Mouse (Mus musculus) stomach, embryonic 15.5 days (tissue): ENCODE data around the gene Tjp3. TPM values are rescaled to one million over a fixed set of nuclear protein-coding genes. Genes with fewer than 3 reads are reported as not detected.
A peak's percentile ranks its signal among the peaks of the same experiment; 100 is the strongest.

Experiments
- ATAC-seq: fragments of 200-750 bp; cut with Nextera tagmentation; 2 replicates; pipeline ENCODE4 v1.8.0; 2017; ENCODE audit warnings: low read depth, moderate number of reproducible peaks, moderate TSS enrichment; ENCODE audit not compliant: insufficient read depth, low FRiP score
- H3K27ac ChIP-seq: fragments of 300-500 bp; sonication (generic); 2 replicates; pipeline ENCODE4 v1.5.1; 2015; ENCODE audit warnings: mild to moderate bottlenecking, inconsistent platforms
- H3K27me3 ChIP-seq: fragments of 300-500 bp; sonication (generic); replicated peaks from 2 replicates; pipeline ENCODE4 v1.6.1; 2015; ENCODE audit warnings: inconsistent platforms
- H3K36me3 ChIP-seq: fragments of 300-500 bp; sonication (generic); 2 replicates; pipeline ENCODE4 v1.6.1; 2015; ENCODE audit warnings: inconsistent platforms
- H3K4me1 ChIP-seq: fragments of 300-500 bp; sonication (generic); 2 replicates; pipeline ENCODE4 v1.6.1; 2015; ENCODE audit warnings: inconsistent platforms
- H3K4me2 ChIP-seq: fragments of 300-500 bp; sonication (generic); 2 replicates; pipeline ENCODE4 v1.6.1; 2015; ENCODE audit warnings: mild to moderate bottlenecking, inconsistent platforms
- H3K4me3 ChIP-seq: fragments of 300-500 bp; sonication (generic); replicated peaks from 2 replicates; pipeline ENCODE4 v1.5.1; 2015; ENCODE audit warnings: inconsistent platforms
- H3K9ac ChIP-seq: fragments of 300-500 bp; sonication (generic); 2 replicates; pipeline ENCODE4 v1.6.1; 2015; ENCODE audit warnings: inconsistent platforms
- H3K9me3 ChIP-seq: fragments of 300-500 bp; sonication (generic); 2 replicates; pipeline ENCODE4 v1.6.1; 2016; ENCODE audit warnings: inconsistent platforms
- WGBS: fragments of 180-500 bp; shearing (Covaris S2); methylation state at CpG from one replicate; pipeline ENCODE4 v1.1.7; 2015; 5-methylcytosine and 5-hydroxymethylcytosine counted together
- polyA plus RNA-seq: library from polyadenylated mRNA; unstranded; fragments of >200 nt; fragmentation: Nextera tagmentation; extraction: Ambion mirVana; gene quantifications from 2 replicates; pipeline ENCODE4 v1.2.1, GENCODE M21; 2015

Gene Tjp3
- polyA plus RNA-seq, 1 experiment from 2014 or later, result 32.6 TPM

DNA sequence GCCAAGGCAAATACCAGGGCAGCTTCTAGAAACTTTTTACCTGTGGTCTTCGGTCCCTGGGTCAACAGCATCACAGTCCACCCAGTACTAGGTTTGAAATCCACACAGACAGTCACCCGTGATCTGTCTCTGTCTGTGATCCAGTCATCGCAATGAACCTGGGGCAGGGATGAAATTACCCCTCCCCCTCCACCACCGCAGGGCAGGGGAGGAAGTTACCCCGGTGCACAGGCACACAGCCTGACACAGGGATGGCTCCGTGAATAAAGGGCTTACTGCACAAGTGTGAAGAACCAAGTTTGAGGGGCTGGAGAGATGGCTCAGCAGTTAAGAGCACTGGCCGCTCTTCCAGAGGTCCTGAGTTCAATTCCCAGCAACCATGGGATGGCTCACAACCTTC lies 12.4 kb upstream of the Tjp3 start:
- no peak overlapping the region for H3K9ac ChIP-seq
- no peak overlapping the region for H3K4me3 ChIP-seq
- WGBS, result 65% methylated on average over 7 of the region's 7 CpGs
- no peaks in the 10 kb centered on the region for H3K9me3 ChIP-seq
- H3K4me2 ChIP-seq, result no peak overlapping the region
- H3K27me3 ChIP-seq, result no peaks in the 10 kb centered on the region
- no peak for ATAC-seq
- H3K27ac ChIP-seq, result 0 out of 2 replicates have a peak overlapping the region, but pooled peaks have one; percentile 52
- H3K4me1 ChIP-seq, result peaks cover 35% of the 10 kb centered on the region
- H3K36me3 ChIP-seq, result peaks cover 32% of the 10 kb centered on the region

DNA sequence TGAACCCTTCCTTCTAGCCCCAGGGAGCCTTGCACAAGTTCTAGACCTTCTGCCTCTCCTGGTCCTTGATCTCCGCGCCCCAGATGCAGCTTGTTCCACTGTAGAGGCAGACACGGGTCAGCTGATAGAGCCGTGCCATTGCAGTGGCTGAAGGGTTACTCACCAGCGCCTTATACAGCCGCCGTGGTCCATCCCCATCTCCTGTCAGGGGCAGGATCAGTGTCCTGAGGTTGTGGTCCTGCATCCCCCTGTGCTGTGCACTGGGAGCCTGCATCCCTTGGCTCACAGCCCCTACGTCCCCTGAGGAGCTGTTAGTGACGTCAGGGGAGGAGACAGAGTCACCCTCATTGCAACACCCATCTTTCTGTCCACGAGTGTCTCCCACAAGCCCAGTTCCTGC lies 11.9 kb upstream of the Tjp3 start:
- H3K27ac ChIP-seq, result peak overlapping the region; percentile 52; the same call in 1 of the 2 replicates
- H3K9ac ChIP-seq, result no peak overlapping the region

DNA sequence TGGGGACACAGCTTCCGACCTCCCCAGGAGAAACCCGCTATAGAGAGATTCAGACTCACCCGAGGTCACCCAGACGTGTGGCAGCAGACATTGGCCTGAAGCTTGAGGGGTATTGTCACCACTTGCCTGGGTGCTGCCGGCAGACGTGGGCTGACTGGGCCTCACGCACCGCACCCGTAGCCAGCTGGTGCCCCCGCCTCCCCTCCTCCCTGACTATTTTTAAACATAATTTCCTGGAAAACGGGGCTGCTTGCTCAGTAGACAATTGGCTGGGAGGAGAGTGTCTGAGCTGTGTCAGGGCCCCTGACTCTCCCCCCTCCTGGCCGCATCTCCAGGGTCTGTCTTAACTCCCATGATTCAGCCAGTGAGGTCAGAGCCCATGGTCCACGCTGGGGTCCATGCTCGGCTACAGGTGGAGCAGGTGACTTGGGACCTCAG lies 11.4 kb upstream of the Tjp3 start:
- H3K27me3 ChIP-seq, result no peaks in the 10 kb centered on the region
- no peak overlapping the region for H3K9ac ChIP-seq
- ATAC-seq, result no peak; the same call in 1 of the 2 replicates
- peaks cover 22% of the 10 kb centered on the region for H3K36me3 ChIP-seq
- H3K4me1 ChIP-seq, result peaks cover 35% of the 10 kb centered on the region
- H3K27ac ChIP-seq, result peak overlapping the region; percentile 52
- no peak overlapping the region for H3K4me3 ChIP-seq
- 31% methylated on average over 14 of the region's 14 CpGs for WGBS
- H3K9me3 ChIP-seq, result no peaks in the 10 kb centered on the region
- H3K4me2 ChIP-seq, result peak overlapping the region; percentile 17

More for the DNA sequence above, 11.9 kb upstream of the Tjp3 start:
- Histone ChIP-seq H3K36me3 (peaks cover 27% of the 10 kb centered on the region), H3K4me1 (peaks cover 35% of the 10 kb centered on the region), H3K4me3 (no peak overlapping the region), H3K27me3 (no peaks in the 10 kb centered on the region), H3K4me2 (0 out of 2 replicates have a peak overlapping the region, but pooled peaks have one; percentile 17), H3K9me3 (no peaks in the 10 kb centered on the region)
- no peak for ATAC-seq
- whole genome bisulfite sequencing, result 66% methylated on average over 10 of the region's 10 CpGs

DNA sequence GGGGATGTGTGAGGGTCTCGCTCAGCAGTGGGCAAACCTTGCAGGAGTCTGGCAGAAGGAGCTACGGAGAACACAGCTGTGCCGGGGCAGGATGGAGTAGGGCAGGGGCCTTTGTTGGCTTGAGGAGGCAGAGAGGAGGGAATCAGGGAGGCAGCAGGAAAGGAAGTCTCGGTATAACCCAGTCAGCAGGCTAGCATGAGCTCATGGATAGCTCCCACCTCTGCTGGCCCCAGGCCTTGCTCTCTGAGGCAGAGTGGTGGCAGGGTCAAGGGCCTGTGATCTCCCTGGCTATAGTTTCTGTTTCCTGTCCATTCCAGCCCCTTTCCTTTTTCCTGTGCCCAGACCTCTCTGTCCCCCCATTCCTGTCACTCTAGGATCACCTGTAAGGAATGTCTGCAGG lies 10.9 kb upstream of the Tjp3 start:
- H3K9ac ChIP-seq, result 0 out of 2 replicates have a peak overlapping the region, but pooled peaks have one; percentile 2
- no peak for ATAC-seq
- H3K27me3 ChIP-seq, result no peaks in the 10 kb centered on the region
- H3K9me3 ChIP-seq, result no peaks in the 10 kb centered on the region
- peak overlapping the region; percentile 17; the same call in 1 of the 2 replicates for H3K4me2 ChIP-seq
- peaks cover 38% of the 10 kb centered on the region for H3K4me1 ChIP-seq
- no peak overlapping the region for H3K4me3 ChIP-seq
- WGBS, result 67% methylated on average over 4 of the region's 4 CpGs
- H3K27ac ChIP-seq, result peak overlapping the region; percentile 52; the same call in 1 of the 2 replicates
- peaks cover 17% of the 10 kb centered on the region for H3K36me3 ChIP-seq

DNA sequence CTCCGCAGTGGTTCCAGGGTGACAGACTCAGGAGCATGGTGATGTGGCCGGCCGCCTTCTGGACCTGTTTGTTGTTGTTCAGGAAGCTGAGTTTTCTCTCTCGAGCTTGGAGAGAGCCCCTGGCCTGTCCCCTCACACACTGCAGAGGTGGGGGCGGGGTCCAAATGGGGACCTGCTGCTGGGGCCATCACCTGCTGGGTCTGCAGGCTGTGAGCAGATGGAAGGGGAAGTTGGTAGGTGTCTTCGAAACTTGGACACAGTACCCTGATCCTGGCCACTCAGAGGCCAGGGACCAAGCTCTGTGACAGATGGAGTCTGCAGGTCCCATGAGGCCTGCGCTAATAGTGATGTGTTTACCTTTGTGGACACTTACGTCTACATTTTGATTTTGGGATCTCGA lies 9.9 kb upstream of the Tjp3 start:
- Histone ChIP-seq H3K27ac (no peak overlapping the region), H3K4me2 (no peak overlapping the region), H3K4me3 (no peak overlapping the region), H3K27me3 (no peaks in the 10 kb centered on the region), H3K36me3 (peaks cover 8% of the 10 kb centered on the region; the same call in 1 of the 2 replicates), H3K9me3 (no peaks in the 10 kb centered on the region), H3K4me1 (peaks cover 39% of the 10 kb centered on the region), H3K9ac (no peak overlapping the region)
- 69% methylated on average over 9 of the region's 9 CpGs for WGBS
- ATAC-seq, result no peak

DNA sequence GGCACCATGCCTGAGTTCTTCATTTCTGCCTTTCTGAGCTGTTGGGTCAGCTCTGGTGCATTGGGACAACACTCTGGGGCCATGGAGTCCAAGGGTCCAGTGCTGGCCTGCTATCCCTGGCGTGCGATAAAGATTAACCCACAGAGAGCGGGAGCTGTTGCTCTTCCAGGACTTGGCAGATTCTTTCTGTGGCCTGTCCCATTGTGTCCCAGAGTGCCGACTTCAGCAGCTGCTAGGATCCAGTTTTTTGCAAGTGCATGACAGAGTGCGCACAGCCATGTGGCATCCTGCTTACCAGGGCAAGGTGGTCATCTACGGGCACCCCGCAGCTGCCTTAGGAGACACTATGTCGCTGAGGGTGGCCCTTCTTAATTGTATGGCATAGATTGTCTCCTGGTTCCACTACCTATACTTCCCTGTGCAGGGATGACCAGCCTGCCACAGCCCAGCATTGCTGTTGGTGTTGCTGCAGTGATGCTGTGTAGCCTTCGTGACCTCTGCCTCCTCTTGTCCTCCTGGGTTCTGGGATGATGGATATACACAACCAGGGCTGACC lies 9.0 kb upstream of the Tjp3 start:
- ATAC-seq, result no peak
- Histone ChIP-seq H3K27ac (no peak overlapping the region), H3K4me1 (peaks cover 42% of the 10 kb centered on the region), H3K27me3 (no peaks in the 10 kb centered on the region), H3K4me2 (no peak overlapping the region), H3K4me3 (no peak overlapping the region), H3K9me3 (no peaks in the 10 kb centered on the region), H3K9ac (no peak overlapping the region), H3K36me3 (no peaks in the 10 kb centered on the region)
- 66% methylated on average over 9 of the region's 9 CpGs for WGBS

DNA sequence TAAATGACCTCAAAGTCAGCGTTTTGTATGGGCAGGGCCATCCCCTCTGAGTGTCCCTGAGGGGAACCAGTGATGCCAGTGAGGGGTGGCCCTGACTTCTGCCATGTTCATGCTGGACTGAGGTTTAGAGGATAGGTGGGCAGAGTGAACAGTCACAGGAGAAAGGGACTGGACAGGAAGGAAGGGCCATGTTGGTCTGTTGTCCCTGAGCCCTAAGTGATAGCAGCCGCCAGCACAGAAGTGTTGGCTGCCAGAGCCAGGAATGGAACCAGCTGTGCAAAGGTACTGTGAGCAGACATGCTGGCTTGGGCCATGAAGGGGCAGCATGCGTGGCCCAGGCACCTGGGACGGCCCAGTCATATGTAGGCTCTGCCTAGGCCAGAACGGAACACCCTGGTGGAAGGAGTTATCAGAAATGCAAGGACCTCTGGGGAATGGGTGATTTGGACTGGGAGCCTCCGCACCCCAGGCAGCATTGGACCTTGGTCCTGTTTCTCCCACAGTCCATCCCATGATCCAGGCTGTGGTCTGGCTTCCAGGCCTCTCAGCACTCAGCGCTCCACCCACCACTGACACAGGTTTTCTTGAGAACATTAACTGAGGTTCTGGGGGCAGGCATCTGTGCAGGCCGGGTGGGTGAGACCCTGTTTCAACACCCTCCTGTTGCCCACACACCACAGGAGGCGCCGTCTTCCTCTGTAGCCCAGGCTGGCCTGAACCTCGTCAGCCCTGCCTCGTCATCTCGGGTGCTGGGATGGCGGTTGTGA lies 8.4 kb upstream of the Tjp3 start:
- no peak overlapping the region for H3K27ac ChIP-seq
- no peaks in the 10 kb centered on the region for H3K36me3 ChIP-seq
- no peak for ATAC-seq
- no peaks in the 10 kb centered on the region for H3K27me3 ChIP-seq
- H3K9ac ChIP-seq, result no peak overlapping the region
- H3K4me2 ChIP-seq, result no peak overlapping the region
- H3K4me3 ChIP-seq, result no peak overlapping the region
- no peaks in the 10 kb centered on the region for H3K9me3 ChIP-seq
- WGBS, result 84% methylated on average over 14 of the region's 14 CpGs
- peaks cover 47% of the 10 kb centered on the region for H3K4me1 ChIP-seq

DNA sequence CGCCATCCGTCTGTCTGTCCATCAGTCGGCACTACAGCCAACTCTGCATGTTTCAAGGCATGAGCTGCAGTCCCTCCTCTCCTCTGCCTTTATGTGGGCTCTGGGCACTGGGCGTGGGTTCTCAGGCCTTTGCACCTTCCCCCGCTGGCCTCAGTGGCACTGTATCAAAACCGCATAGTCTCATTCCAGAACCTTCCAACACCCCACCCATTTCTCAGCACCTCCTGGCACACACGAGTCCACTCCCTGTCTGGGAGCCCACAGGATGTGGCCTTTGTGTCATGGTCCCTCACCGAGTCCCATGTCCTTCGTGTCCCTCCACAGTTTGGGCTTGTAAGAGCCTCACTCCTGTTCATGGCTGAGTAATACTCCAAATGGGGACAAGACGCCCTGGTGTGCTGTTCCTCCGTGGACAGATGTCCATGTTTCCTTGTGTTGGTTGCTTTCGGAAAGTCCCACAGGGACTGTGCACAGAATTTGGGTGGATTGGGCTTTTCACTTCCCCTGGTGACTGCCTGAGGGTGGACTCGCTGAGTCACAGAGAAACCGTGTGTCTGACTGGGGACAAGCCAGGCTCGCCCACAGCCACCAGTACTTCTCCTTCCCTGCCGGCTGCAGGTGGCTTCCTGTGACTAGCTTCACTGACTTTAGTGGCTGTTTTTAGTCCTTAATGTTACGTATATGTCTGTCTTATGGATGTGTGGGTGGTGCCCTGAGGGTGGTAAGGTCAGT lies 7.2 kb upstream of the Tjp3 start:
- Histone ChIP-seq H3K27ac (peak overlapping the region; percentile 49), H3K27me3 (no peaks in the 10 kb centered on the region), H3K4me3 (no peak overlapping the region), H3K4me2 (no peak overlapping the region), H3K4me1 (peaks cover 54% of the 10 kb centered on the region), H3K9ac (no peak overlapping the region), H3K9me3 (no peaks in the 10 kb centered on the region), H3K36me3 (no peaks in the 10 kb centered on the region)
- no peak for ATAC-seq
- WGBS, result 87% methylated on average over 17 of the region's 17 CpGs

DNA sequence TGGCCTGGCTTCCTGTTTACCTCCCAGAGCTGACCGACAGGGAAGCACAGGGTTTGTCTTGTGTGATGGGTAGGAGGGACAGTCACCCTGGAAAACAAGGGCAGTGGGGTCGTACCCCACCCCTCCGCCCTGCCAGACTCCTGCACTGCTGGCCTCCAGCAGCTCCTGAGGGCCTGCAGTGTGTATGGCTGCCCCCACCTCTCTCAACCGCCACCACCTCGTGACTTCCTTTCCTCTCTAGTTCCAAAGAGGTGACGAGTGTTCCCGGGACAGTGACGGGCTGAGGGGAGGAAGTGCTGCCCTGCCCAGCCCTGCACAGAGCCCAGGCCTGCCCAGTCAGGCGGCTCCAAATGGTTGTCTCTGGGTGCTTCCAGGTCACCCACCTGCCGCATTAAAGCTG lies 6.5 kb upstream of the Tjp3 start:
- Histone ChIP-seq H3K4me2 (no peak overlapping the region), H3K4me3 (no peak overlapping the region), H3K9ac (no peak overlapping the region), H3K36me3 (no peaks in the 10 kb centered on the region), H3K27me3 (no peaks in the 10 kb centered on the region), H3K4me1 (peaks cover 48% of the 10 kb centered on the region), H3K9me3 (no peaks in the 10 kb centered on the region), H3K27ac (peak overlapping the region; percentile 49)
- ATAC-seq, result 0 out of 2 replicates have a peak, but pooled peaks have one; percentile 11
- WGBS, result 43% methylated on average over 10 of the region's 10 CpGs

DNA sequence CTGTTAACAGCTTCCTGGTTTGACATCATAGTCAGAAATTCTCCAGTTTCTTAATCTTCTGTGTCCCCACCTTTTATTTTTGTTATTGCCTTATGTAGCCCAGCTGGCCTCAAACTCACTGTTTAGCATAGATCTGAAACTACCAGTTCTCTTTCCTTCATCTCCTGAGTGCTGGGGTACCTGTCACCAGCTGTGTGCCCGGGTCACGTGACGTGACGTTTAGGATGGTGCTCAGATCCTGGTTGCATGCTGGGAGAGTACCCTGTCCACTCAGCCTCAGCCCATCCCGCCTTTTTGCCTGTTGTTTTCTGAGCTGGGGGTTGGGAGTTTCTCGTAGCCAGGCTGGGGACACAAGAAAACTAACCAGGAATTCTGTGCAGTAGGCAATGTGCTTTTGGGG lies 5.9 kb upstream of the Tjp3 start:
- no peak for ATAC-seq

DNA sequence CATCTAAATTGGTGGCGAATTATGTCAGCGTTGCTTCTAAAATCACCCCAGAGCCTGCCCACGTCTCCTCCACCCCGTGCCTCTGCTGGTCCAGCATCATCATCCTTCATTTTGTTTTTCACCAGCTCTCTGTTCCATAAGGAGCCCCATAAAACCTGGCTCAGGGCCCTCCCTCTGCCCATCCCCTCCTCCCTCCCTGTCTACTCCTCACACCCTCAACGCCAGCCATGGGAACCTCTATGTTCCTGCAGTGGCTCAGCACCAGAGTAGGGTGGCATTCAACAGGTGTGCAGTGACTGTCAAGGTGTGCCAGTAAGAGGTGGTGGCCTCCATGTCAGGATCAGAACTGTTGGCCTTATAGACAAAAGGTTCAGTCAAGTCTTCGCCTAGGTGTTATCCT lies 3.8 kb upstream of the Tjp3 start:
- Histone ChIP-seq H3K4me1 (peaks cover 43% of the 10 kb centered on the region), H3K4me3 (no peak overlapping the region), H3K27me3 (no peaks in the 10 kb centered on the region; the same call in 1 of the 2 replicates), H3K27ac (no peak overlapping the region), H3K9me3 (no peaks in the 10 kb centered on the region), H3K4me2 (no peak overlapping the region), H3K9ac (no peak overlapping the region), H3K36me3 (no peaks in the 10 kb centered on the region)
- 86% methylated on average over 6 of the region's 6 CpGs for WGBS
- ATAC-seq, result no peak

More for the DNA sequence above, 5.9 kb upstream of the Tjp3 start:
- 69% methylated on average over 6 of the region's 6 CpGs for WGBS
- no peak overlapping the region for H3K4me2 ChIP-seq
- H3K4me1 ChIP-seq, result peaks cover 45% of the 10 kb centered on the region
- no peaks in the 10 kb centered on the region for H3K27me3 ChIP-seq
- H3K4me3 ChIP-seq, result no peak overlapping the region
- no peaks in the 10 kb centered on the region for H3K36me3 ChIP-seq
- H3K27ac ChIP-seq, result peak overlapping the region; percentile 49; the same call in 1 of the 2 replicates
- no peak overlapping the region for H3K9ac ChIP-seq
- no peaks in the 10 kb centered on the region for H3K9me3 ChIP-seq
